Mouse (Mus musculus): Measurements from ENCODE around the gene Fam89a. TPM values are rescaled to one million over a fixed set of nuclear protein-coding genes. Genes with fewer than 3 reads are reported as not detected.
A peak's percentile ranks its signal among the peaks of the same experiment; 100 is the strongest.

The Fam89a gene
- polyA plus RNA-seq, 1 experiment from 2014 or later = 0.90 TPM

GRCm38 (mm10) chr8:124791751-124792150, 40.1 kb upstream of the Fam89a start:
- H3K4me2 ChIP-seq (ENCODE audit: low read length) = peak overlapping the region; percentile 93
- no peaks in the 10 kb centered on the region; the same call in 1 of the 2 replicates for H3K27me3 ChIP-seq (replicated peaks; ENCODE audit: control insufficient read depth, insufficient read depth, low read length)
- 44% methylated on average over 4 of the region's 4 CpGs for WGBS
- peak overlapping the region; percentile 97 for H3K27ac ChIP-seq (ENCODE audit: low read depth, low read length)
- H3K4me1 ChIP-seq (ENCODE audit: control insufficient read depth, insufficient read depth, low read depth, low read length) = peaks cover 30% of the 10 kb centered on the region
- no peaks in the 10 kb centered on the region for H3K9me3 ChIP-seq (ENCODE audit: control insufficient read depth, low read length)
- peak overlapping the region; percentile 87 for H3K4me3 ChIP-seq (ENCODE audit: low read length)
- peak overlapping the region; percentile 91 for H3K9ac ChIP-seq (ENCODE audit: low read depth, low read length)
- ATAC-seq = no peak
- H3K36me3 ChIP-seq (ENCODE audit: control insufficient read depth, insufficient read depth, low read length) = no peaks in the 10 kb centered on the region

GRCm38 (mm10) chr8:124790676-124791075, 39.0 kb upstream of the Fam89a start:
- ATAC-seq = no peak
- no peak overlapping the region for H3K4me3 ChIP-seq (ENCODE audit: low read length)
- H3K4me2 ChIP-seq (ENCODE audit: low read length) = no peak overlapping the region
- WGBS = 81% methylated on average over 4 of the region's 4 CpGs
- H3K27me3 ChIP-seq (replicated peaks; ENCODE audit: control insufficient read depth, insufficient read depth, low read length) = no peaks in the 10 kb centered on the region; the same call in 1 of the 2 replicates
- H3K4me1 ChIP-seq (ENCODE audit: control insufficient read depth, insufficient read depth, low read depth, low read length) = peaks cover 19% of the 10 kb centered on the region
- no peaks in the 10 kb centered on the region for H3K9me3 ChIP-seq (ENCODE audit: control insufficient read depth, low read length)
- H3K27ac ChIP-seq (ENCODE audit: low read depth, low read length) = no peak overlapping the region
- H3K36me3 ChIP-seq (ENCODE audit: control insufficient read depth, insufficient read depth, low read length) = no peaks in the 10 kb centered on the region
- H3K9ac ChIP-seq (ENCODE audit: low read depth, low read length) = no peak overlapping the region

GRCm38 (mm10) chr8:124784613-124785012, 33.0 kb upstream of the Fam89a start:
- no peaks in the 10 kb centered on the region for H3K9me3 ChIP-seq (ENCODE audit: control insufficient read depth, low read length)
- H3K4me2 ChIP-seq (ENCODE audit: low read length) = no peak overlapping the region
- H3K36me3 ChIP-seq (ENCODE audit: control insufficient read depth, insufficient read depth, low read length) = no peaks in the 10 kb centered on the region
- H3K27ac ChIP-seq (ENCODE audit: low read depth, low read length) = no peak overlapping the region
- no peak overlapping the region for H3K4me3 ChIP-seq (ENCODE audit: low read length)
- H3K9ac ChIP-seq (ENCODE audit: low read depth, low read length) = no peak overlapping the region
- H3K4me1 ChIP-seq (ENCODE audit: control insufficient read depth, insufficient read depth, low read depth, low read length) = peaks cover 11% of the 10 kb centered on the region
- WGBS = 84% methylated on average over 13 of the region's 13 CpGs
- H3K27me3 ChIP-seq (replicated peaks; ENCODE audit: control insufficient read depth, insufficient read depth, low read length) = no peaks in the 10 kb centered on the region
- no peak for ATAC-seq

GRCm38 (mm10) chr8:124783228-124783627, 31.6 kb upstream of the Fam89a start:
- H3K4me2 ChIP-seq (ENCODE audit: low read length) = no peak overlapping the region
- ATAC-seq = no peak
- no peaks in the 10 kb centered on the region for H3K27me3 ChIP-seq (replicated peaks; ENCODE audit: control insufficient read depth, insufficient read depth, low read length)
- H3K4me1 ChIP-seq (ENCODE audit: control insufficient read depth, insufficient read depth, low read depth, low read length) = peaks cover 11% of the 10 kb centered on the region
- H3K36me3 ChIP-seq (ENCODE audit: control insufficient read depth, insufficient read depth, low read length) = no peaks in the 10 kb centered on the region
- H3K9ac ChIP-seq (ENCODE audit: low read depth, low read length) = no peak overlapping the region
- H3K27ac ChIP-seq (ENCODE audit: low read depth, low read length) = no peak overlapping the region
- H3K9me3 ChIP-seq (ENCODE audit: control insufficient read depth, low read length) = no peaks in the 10 kb centered on the region
- 87% methylated on average over 15 of the region's 15 CpGs for WGBS
- H3K4me3 ChIP-seq (ENCODE audit: low read length) = no peak overlapping the region

GRCm38 (mm10) chr8:124782431-124782830, 30.8 kb upstream of the Fam89a start:
- Histone ChIP-seq H3K27me3 (replicated peaks; ENCODE audit: control insufficient read depth, insufficient read depth, low read length) (no peaks in the 10 kb centered on the region), H3K36me3 (ENCODE audit: control insufficient read depth, insufficient read depth, low read length) (no peaks in the 10 kb centered on the region), H3K4me3 (ENCODE audit: low read length) (no peak overlapping the region), H3K4me2 (ENCODE audit: low read length) (no peak overlapping the region), H3K27ac (ENCODE audit: low read depth, low read length) (no peak overlapping the region), H3K4me1 (ENCODE audit: control insufficient read depth, insufficient read depth, low read depth, low read length) (peaks cover 11% of the 10 kb centered on the region), H3K9ac (ENCODE audit: low read depth, low read length) (no peak overlapping the region), H3K9me3 (ENCODE audit: control insufficient read depth, low read length) (no peaks in the 10 kb centered on the region)
- 76% methylated on average over 3 of the region's 3 CpGs for WGBS
- no peak for ATAC-seq

GRCm38 (mm10) chr8:124780236-124780635, 28.6 kb upstream of the Fam89a start:
- no peaks in the 10 kb centered on the region for H3K27me3 ChIP-seq (replicated peaks; ENCODE audit: control insufficient read depth, insufficient read depth, low read length)
- peaks cover 11% of the 10 kb centered on the region for H3K4me1 ChIP-seq (ENCODE audit: control insufficient read depth, insufficient read depth, low read depth, low read length)
- 4% methylated on average over 7 of the region's 7 CpGs for WGBS
- H3K9ac ChIP-seq (ENCODE audit: low read depth, low read length) = peak overlapping the region; percentile 28; the same call in 1 of the 2 replicates
- peak overlapping the region; percentile 70 for H3K27ac ChIP-seq (ENCODE audit: low read depth, low read length)
- no peaks in the 10 kb centered on the region for H3K9me3 ChIP-seq (ENCODE audit: control insufficient read depth, low read length)
- no peak overlapping the region for H3K4me3 ChIP-seq (ENCODE audit: low read length)
- peak; percentile 83 for ATAC-seq
- H3K36me3 ChIP-seq (ENCODE audit: control insufficient read depth, insufficient read depth, low read length) = no peaks in the 10 kb centered on the region
- H3K4me2 ChIP-seq (ENCODE audit: low read length) = peak overlapping the region; percentile 22; the same call in 1 of the 2 replicates

- no peaks in the 10 kb centered on the region for H3K36me3 ChIP-seq (ENCODE audit: control insufficient read depth, insufficient read depth, low read length)
- 17% methylated on average over 16 of the region's 16 CpGs for WGBS
- peaks cover 6% of the 10 kb centered on the region for H3K4me1 ChIP-seq (ENCODE audit: control insufficient read depth, insufficient read depth, low read depth, low read length)
- peak overlapping the region; percentile 45; the same call in 1 of the 2 replicates for H3K4me2 ChIP-seq (ENCODE audit: low read length)
- H3K9me3 ChIP-seq (ENCODE audit: control insufficient read depth, low read length) = no peaks in the 10 kb centered on the region
- no peaks in the 10 kb centered on the region for H3K27me3 ChIP-seq (replicated peaks; ENCODE audit: control insufficient read depth, insufficient read depth, low read length)
- H3K27ac ChIP-seq (ENCODE audit: low read depth, low read length) = no peak overlapping the region
- ATAC-seq = no peak
- H3K4me3 ChIP-seq (ENCODE audit: low read length) = no peak overlapping the region
- no peak overlapping the region for H3K9ac ChIP-seq (ENCODE audit: low read depth, low read length)
Measured at GRCm38 (mm10) chr8:124775695-124776094, 24.1 kb upstream of the Fam89a start.

GRCm38 (mm10) chr8:124772389-124772788, 20.8 kb upstream of the Fam89a start:
- Histone ChIP-seq H3K4me3 (ENCODE audit: low read length) (no peak overlapping the region), H3K4me2 (ENCODE audit: low read length) (no peak overlapping the region), H3K9me3 (ENCODE audit: control insufficient read depth, low read length) (no peaks in the 10 kb centered on the region), H3K27me3 (replicated peaks; ENCODE audit: control insufficient read depth, insufficient read depth, low read length) (no peaks in the 10 kb centered on the region), H3K9ac (ENCODE audit: low read depth, low read length) (no peak overlapping the region), H3K27ac (ENCODE audit: low read depth, low read length) (peak overlapping the region; percentile 51), H3K36me3 (ENCODE audit: control insufficient read depth, insufficient read depth, low read length) (no peaks in the 10 kb centered on the region), H3K4me1 (ENCODE audit: control insufficient read depth, insufficient read depth, low read depth, low read length) (no peaks in the 10 kb centered on the region)
- peak; percentile 63; the same call in 1 of the 2 replicates for ATAC-seq
- 75% methylated on average over 2 of the region's 2 CpGs for WGBS

- no peak overlapping the region for H3K9ac ChIP-seq (ENCODE audit: low read depth, low read length)
- WGBS = 62% methylated on average over 7 of the region's 7 CpGs
- ATAC-seq = no peak
- H3K27ac ChIP-seq (ENCODE audit: low read depth, low read length) = no peak overlapping the region
- no peaks in the 10 kb centered on the region for H3K36me3 ChIP-seq (ENCODE audit: control insufficient read depth, insufficient read depth, low read length)
- H3K4me2 ChIP-seq (ENCODE audit: low read length) = no peak overlapping the region
- H3K4me1 ChIP-seq (ENCODE audit: control insufficient read depth, insufficient read depth, low read depth, low read length) = no peaks in the 10 kb centered on the region
- no peaks in the 10 kb centered on the region for H3K9me3 ChIP-seq (ENCODE audit: control insufficient read depth, low read length)
- no peaks in the 10 kb centered on the region for H3K27me3 ChIP-seq (replicated peaks; ENCODE audit: control insufficient read depth, insufficient read depth, low read length)
- no peak overlapping the region for H3K4me3 ChIP-seq (ENCODE audit: low read length)
Measured at GRCm38 (mm10) chr8:124763061-124763460, 11.4 kb upstream of the Fam89a start.

- Histone ChIP-seq H3K4me2 (ENCODE audit: low read length) (no peak overlapping the region), H3K4me3 (ENCODE audit: low read length) (no peak overlapping the region), H3K4me1 (ENCODE audit: control insufficient read depth, insufficient read depth, low read depth, low read length) (no peaks in the 10 kb centered on the region), H3K36me3 (ENCODE audit: control insufficient read depth, insufficient read depth, low read length) (no peaks in the 10 kb centered on the region), H3K9ac (ENCODE audit: low read depth, low read length) (no peak overlapping the region), H3K27ac (ENCODE audit: low read depth, low read length) (no peak overlapping the region), H3K9me3 (ENCODE audit: control insufficient read depth, low read length) (no peaks in the 10 kb centered on the region), H3K27me3 (replicated peaks; ENCODE audit: control insufficient read depth, insufficient read depth, low read length) (no peaks in the 10 kb centered on the region; the same call in none of the 2 replicates)
- ATAC-seq = no peak
- WGBS = 43% methylated on average over 3 of the region's 3 CpGs
Measured at GRCm38 (mm10) chr8:124758544-124758943, 6.9 kb upstream of the Fam89a start.
